Mouse (Mus musculus) neural tube, embryonic 10.5 days (tissue): ENCODE measurements around the gene Plxdc1.

Experiments used
- DNase-seq: peaks from one replicate; pipeline ENCODE4 v3.0.0-alpha.2; 2017; ENCODE audit warnings: low spot score; ENCODE audit errors: extremely low spot score

The Plxdc1 gene

DNA sequence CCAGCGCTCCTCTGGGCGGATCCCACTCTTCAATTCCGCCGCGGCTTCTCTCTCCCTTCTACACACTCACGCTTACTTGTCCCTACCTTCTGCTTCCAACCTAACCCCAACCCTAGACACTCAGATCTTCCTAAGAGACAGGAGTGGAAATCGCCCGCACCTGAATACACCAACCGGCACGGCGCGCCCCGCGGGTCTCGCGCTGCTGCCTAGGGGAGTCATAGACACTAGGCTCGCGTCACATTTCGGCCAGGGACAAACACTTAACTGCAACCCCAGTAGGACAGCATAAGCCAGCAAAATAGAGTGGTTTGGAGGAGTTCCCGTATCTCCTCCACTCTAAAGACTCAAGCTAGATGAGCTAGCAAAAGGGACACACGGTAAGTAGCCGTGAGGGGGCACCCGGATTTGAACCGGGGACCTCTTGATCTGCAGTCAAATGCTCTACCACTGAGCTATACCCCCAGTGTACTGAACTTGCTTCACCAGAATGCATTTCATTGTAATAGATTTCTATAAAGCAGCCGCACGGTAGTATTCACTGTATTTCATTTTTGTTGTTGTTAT lies 2.4 kb upstream of the Plxdc1 start:
- DNase-seq: peak; percentile 89

DNA sequence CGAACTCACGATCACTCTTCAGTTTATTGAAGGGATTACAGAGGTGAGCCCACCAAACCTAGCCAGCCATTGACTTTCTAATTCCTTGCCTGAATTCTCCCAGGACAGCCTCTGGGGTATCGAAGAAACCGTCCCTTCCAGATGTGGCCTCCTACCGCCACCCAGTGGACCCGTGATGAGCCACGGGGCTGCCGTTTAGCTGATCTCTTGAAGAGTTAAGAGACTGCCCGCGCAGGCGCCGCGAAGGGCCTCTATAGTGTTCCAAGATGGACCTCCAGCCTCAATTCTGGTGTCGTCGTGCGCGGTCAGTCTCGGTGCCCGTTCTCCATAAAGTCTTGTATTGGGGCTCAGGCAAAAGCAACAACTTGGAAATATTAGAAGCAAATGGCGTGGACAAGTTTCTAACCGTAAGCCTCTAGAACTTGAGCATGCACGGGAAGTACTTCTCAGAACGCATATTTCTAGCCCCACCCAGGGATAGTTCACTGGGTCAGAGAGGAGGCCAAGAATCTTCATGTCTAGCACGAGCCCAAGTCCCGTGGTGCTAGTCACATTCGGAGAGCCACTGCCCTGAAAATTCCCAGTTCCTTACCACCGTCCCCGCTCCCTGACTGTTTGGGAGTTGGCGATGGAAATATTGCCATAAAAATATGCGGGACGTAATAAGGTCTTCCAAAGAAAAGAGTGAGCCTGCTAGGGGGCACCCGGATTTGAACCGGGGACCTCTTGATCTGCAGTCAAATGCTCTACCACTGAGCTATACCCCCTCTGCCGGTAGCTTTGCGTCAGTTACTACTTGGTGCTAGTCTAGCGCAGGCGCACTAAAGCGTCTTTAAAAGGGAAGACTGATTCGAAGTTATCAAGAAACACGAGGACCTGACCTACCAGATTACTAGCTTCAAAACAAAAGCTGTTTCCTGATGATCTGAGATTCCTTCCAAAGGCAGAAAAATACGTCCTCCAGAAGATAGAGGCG lies 1.6 kb upstream of the Plxdc1 start:
- peak; percentile 96 for DNase-seq

GRCm38 (mm10) chr11:97986738-97987465 lies 658 bp upstream of the Plxdc1 start:
- DNase-seq: no peak

DNA sequence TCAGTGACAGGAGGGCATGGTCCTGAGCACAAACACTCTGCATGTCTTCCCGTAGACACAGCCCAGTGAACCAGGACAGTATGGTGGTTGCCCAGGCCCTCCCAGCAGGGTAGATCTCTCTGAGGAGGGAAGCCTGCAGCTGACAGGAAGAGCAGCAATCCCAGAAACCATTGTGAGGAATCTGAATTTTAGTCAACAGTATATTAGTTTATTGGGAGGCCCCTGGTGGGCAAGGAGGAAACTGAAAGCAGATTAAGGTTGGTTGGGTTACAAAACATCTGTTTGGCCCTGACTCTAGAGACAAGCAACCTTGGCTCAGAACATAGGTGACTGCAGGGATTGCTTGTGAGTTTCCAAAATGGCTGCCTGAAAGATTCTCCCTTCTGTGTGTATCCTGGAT lies 2.3 kb downstream of the Plxdc1 start:
- no peak for DNase-seq

- no peak for DNase-seq
Measured at GRCm38 (mm10) chr11:97983506-97983905, 2.7 kb downstream of the Plxdc1 start.

DNA sequence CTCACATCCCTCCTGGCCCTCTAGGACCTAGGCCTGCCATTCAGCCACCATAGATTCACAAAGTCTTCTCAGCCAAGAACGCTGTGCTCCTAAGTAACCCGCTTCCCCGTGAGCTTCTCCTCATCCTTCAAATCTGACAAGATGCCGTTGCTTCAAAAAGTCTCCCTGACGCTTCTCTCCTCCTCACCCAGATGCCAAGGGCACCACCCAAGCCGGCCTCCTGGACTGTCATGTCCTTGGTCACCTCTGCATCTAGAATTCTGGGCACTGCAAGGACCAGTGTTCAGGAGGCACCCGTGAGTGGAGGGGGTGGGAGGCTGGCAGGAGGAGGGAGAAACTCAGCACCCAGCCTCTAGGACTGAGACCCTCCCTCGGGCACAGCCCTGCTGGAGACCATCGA lies 3.5 kb downstream of the Plxdc1 start:
- DNase-seq: no peak

- peak; percentile 38 for DNase-seq
Measured at GRCm38 (mm10) chr11:97980531-97980966, 5.7 kb downstream of the Plxdc1 start.

- no peak for DNase-seq
Measured at GRCm38 (mm10) chr11:97979824-97980495, 6.3 kb downstream of the Plxdc1 start.

GRCm38 (mm10) chr11:97978392-97978791 lies 7.9 kb downstream of the Plxdc1 start:
- DNase-seq: no peak

DNA sequence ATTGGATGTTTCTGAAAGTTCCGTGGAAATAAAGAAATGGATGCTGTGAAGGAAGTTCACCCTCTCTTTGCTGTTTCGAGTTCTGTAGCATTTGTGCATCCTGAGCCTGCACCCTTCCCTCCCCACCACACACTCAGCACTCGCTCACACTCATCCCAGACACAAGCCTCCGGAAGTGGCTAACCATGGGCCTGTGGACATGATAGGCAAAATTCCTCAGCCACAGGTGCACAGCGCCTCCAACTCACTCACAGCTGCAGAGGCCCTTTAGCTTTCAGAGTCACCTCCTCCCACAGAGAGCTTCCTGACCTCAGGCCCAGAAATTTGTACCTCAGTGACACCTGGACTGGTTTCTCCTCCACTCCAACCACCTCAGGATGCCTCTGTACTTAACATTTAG lies 8.4 kb downstream of the Plxdc1 start:
- DNase-seq: no peak

DNA sequence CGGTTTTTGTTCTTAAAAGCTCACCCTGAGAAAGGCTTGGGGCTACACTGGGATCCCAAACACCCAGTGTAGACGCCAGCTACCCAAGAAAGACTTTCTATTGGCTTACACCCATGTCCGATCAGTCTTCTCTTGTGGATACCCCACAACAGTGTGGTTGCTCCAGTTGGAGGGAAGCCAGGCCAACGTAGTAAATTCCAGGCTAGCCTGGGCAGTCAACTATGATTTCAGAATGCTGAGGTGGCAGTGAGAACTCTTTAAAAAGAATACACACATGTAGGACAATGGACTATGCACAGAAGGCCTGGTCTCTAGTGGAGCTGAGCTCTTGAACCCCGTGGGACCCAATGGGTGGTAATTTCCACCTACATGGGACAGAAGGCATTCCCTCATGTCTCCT lies 11.5 kb downstream of the Plxdc1 start:
- DNase-seq: no peak

DNA sequence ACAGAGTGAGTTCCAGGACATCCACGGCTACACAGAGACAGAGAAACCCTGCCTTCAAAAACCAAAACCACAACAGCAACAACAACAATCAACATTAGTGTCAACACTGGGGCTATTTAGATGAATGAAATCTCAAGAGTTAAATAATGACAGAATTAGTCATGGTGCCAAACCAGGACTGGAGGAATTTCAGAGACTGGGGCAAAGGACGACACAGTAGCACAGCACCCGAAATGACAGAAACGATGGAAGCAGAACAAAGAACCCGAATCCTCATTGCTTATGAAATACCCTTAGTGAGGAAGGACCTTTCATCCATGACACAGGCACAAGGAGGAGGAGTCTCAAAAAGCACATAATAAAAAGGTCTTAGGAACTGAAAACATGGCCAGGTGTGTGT lies 12.1 kb downstream of the Plxdc1 start:
- no peak for DNase-seq

DNA sequence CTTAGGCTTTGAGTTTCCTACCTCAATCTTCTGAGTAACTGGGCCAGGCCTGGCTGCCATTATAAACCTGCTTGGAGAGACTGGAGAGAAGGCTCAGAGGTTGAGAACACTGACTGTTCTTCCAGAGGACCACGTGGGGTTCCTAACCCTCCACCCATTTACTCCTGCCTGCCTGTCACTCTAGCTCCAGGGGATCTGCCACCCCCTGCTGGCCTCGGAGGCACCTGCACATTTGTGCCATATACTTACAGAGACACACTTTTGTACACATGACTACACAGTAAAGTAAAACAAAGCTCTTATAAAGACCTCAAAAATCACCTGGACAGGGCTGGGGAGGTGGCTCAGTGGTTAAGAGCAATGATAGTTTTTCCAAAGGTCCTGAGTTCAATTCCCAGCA lies 13.8 kb downstream of the Plxdc1 start:
- DNase-seq: no peak

DNA sequence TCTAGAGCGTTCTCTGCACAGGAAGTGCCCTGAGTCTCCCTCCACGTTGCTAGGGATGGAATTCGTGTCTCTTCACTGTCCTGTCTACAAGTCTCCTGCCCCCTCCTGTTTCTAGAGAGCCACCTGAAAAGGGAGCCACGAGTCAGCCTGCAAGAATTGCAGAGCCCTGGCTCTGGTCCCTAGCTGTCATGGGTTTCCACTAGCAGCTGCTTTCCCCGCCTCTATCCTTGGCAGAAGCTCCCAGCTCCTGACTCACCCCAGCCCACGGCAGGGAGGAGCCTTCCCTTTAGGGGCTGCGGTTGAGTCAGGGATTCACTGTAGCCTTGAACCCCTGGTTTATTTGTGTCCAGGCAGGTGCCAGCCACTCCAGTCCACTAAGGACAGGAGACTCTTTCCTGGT lies 15.0 kb downstream of the Plxdc1 start:
- no peak for DNase-seq

DNA sequence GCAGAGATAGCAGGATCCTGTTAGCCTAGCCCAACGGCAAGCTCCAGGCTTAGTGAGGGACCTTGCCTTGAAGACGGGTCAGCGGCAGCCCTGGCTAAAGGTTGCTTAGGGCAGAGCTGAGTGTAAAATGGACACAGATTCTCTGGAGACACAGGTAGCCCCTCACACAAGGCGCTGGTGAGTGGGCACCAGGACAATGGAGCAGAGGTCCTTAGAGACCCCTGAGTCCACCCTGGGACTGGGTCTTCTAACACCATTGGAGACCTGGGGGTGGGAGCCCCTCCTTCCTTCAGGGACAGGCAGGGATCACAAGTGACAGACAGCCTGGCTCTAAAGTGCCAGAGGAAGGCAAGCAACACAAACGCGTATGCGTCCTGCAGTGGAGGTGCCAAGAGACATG lies 15.5 kb downstream of the Plxdc1 start:
- no peak for DNase-seq

- DNase-seq: no peak
Measured at GRCm38 (mm10) chr11:97968385-97968784, 17.9 kb downstream of the Plxdc1 start.

- DNase-seq: no peak
Measured at GRCm38 (mm10) chr11:97967114-97967513, 19.1 kb downstream of the Plxdc1 start.

- no peak for DNase-seq
Measured at GRCm38 (mm10) chr11:97960907-97961306, 25.3 kb downstream of the Plxdc1 start.

GRCm38 (mm10) chr11:97959300-97959680 lies 27.0 kb downstream of the Plxdc1 start:
- no peak for DNase-seq

- no peak for DNase-seq
Measured at GRCm38 (mm10) chr11:97958641-97959299, 27.5 kb downstream of the Plxdc1 start.
